Mouse (Mus musculus) hindbrain, postnatal 0 days (tissue): ENCODE measurements around the gene Smoc1. TPM values are rescaled to one million over a fixed set of nuclear protein-coding genes. Genes with fewer than 3 reads are reported as not detected.
A peak's percentile ranks its signal among the peaks of the same experiment; 100 is the strongest.

Source experiments
- ATAC-seq: fragments of 200-750 bp; cut with Nextera tagmentation; 2 replicates; pipeline ENCODE4 v1.8.0; 2017; ENCODE audit warnings: mild to moderate bottlenecking, moderate TSS enrichment, moderate library complexity
- DNase-seq: peaks from one replicate; pipeline ENCODE4 v3.0.0-alpha.2; 2015; ENCODE audit warnings: low spot score
- H3K27ac ChIP-seq: fragments of 300-500 bp; sonication (generic); 2 replicates; pipeline ENCODE4 v1.5.1; 2014; ENCODE audit warnings: mild to moderate bottlenecking
- H3K27me3 ChIP-seq: fragments of 300-500 bp; sonication (generic); 2 replicates; pipeline ENCODE4 v1.6.1; 2014; ENCODE audit warnings: low read length, mixed read lengths; ENCODE audit not compliant: insufficient read depth
- H3K36me3 ChIP-seq: fragments of 300-500 bp; sonication (generic); 2 replicates; pipeline ENCODE4 v1.6.1; 2014; ENCODE audit warnings: low read length, mixed read lengths; ENCODE audit not compliant: insufficient read depth
- H3K4me1 ChIP-seq: fragments of 300-500 bp; sonication (generic); 2 replicates; pipeline ENCODE4 v1.6.1; 2014; ENCODE audit warnings: antibody characterized with exemption, low read length, mixed read lengths; ENCODE audit not compliant: insufficient read depth
- H3K4me2 ChIP-seq: fragments of 300-500 bp; sonication (generic); 2 replicates; pipeline ENCODE4 v1.6.1; 2014; ENCODE audit warnings: low read depth, mild to moderate bottlenecking, low read length, moderate library complexity, mixed read lengths
- H3K4me3 ChIP-seq: fragments of 300-500 bp; sonication (generic); 2 replicates; pipeline ENCODE4 v1.5.1; 2014; ENCODE audit warnings: low read length
- H3K9ac ChIP-seq: fragments of 300-500 bp; sonication (generic); replicated peaks from 2 replicates; pipeline ENCODE4 v1.6.1; 2014; ENCODE audit warnings: mild to moderate bottlenecking, low read length, moderate library complexity, mixed read lengths
- H3K9me3 ChIP-seq: fragments of 300-500 bp; sonication (generic); 2 replicates; pipeline ENCODE4 v1.6.1; 2016; ENCODE audit warnings: low read length, mixed read lengths
- CTCF ChIP-seq: IDR thresholded peaks from 2 replicates; pipeline ENCODE4 v1.5.1; 2016; ENCODE audit warnings: antibody characterized with exemption, control low read depth, low read depth
- WGBS: fragments of 180-500 bp; shearing (Covaris S2); extraction: QIAGEN DNeasy Blood & Tissue Kit; methylation state at CpG from one replicate; pipeline ENCODE4 v1.1.7; 2014; 5-methylcytosine and 5-hydroxymethylcytosine counted together
- polyA plus RNA-seq: library from polyadenylated mRNA; unstranded; fragments of >200 nt; fragmentation: Nextera tagmentation; extraction: Ambion mirVana; gene quantifications from 2 replicates; pipeline ENCODE4 v1.2.1, GENCODE M21; 2015
- total RNA-seq: library from RNA; depleted of rRNA; stranded (reverse); fragments of >200 nt; gene quantifications from 2 replicates; pipeline ENCODE4 v1.2.3, GENCODE M21; 2014

Smoc1 gene
- total and polyA plus RNA-seq, 2 experiments from 2014 or later: 31.5 to 32.7 TPM

GRCm38 (mm10) chr12:81110006-81110405, 83.4 kb downstream of the Smoc1 start:
- no peak for TF ChIP-seq CTCF
- no peaks in the 10 kb centered on the region for H3K36me3 ChIP-seq
- no peak for ATAC-seq
- 50% methylated on average over 3 of the region's 3 CpGs for WGBS
- no peaks in the 10 kb centered on the region for H3K27me3 ChIP-seq
- no peaks in the 10 kb centered on the region for H3K9me3 ChIP-seq
- peaks cover 16% of the 10 kb centered on the region; the same call in 1 of the 2 replicates for H3K4me1 ChIP-seq
- no peak overlapping the region for H3K4me3 ChIP-seq
- no peak overlapping the region for H3K9ac ChIP-seq
- no peak overlapping the region for H3K4me2 ChIP-seq
- peak; percentile 46 for DNase-seq
- no peak overlapping the region for H3K27ac ChIP-seq

GRCm38 (mm10) chr12:81112321-81112720, 85.7 kb downstream of the Smoc1 start:
- Histone ChIP-seq H3K9ac (no peak overlapping the region), H3K27ac (no peak overlapping the region), H3K36me3 (no peaks in the 10 kb centered on the region), H3K4me3 (no peak overlapping the region), H3K4me1 (peaks cover 6% of the 10 kb centered on the region; the same call in 1 of the 2 replicates), H3K27me3 (no peaks in the 10 kb centered on the region), H3K4me2 (no peak overlapping the region), H3K9me3 (no peaks in the 10 kb centered on the region)
- ATAC-seq (no peak), DNase-seq (no peak)
- 95% methylated on average over 4 of the region's 4 CpGs for WGBS
- no peak for TF ChIP-seq CTCF

GRCm38 (mm10) chr12:81120301-81120700, 93.7 kb downstream of the Smoc1 start:
- Histone ChIP-seq H3K27me3 (no peaks in the 10 kb centered on the region), H3K4me1 (no peaks in the 10 kb centered on the region), H3K27ac (no peak overlapping the region), H3K9ac (no peak overlapping the region), H3K4me3 (no peak overlapping the region), H3K36me3 (no peaks in the 10 kb centered on the region), H3K4me2 (no peak overlapping the region), H3K9me3 (no peaks in the 10 kb centered on the region)
- DNase-seq (no peak), ATAC-seq (no peak)
- TF ChIP-seq CTCF: no peak

GRCm38 (mm10) chr12:81123793-81124192, 97.2 kb downstream of the Smoc1 start:
- Histone ChIP-seq H3K27ac (no peak overlapping the region), H3K4me1 (no peaks in the 10 kb centered on the region), H3K4me3 (no peak overlapping the region), H3K9me3 (no peaks in the 10 kb centered on the region), H3K4me2 (no peak overlapping the region), H3K9ac (no peak overlapping the region), H3K36me3 (no peaks in the 10 kb centered on the region), H3K27me3 (no peaks in the 10 kb centered on the region)
- no peak for ATAC-seq
- no peak for TF ChIP-seq CTCF
- DNase-seq: no peak

GRCm38 (mm10) chr12:81126842-81127241, 100.2 kb downstream of the Smoc1 start:
- Histone ChIP-seq H3K9ac (no peak overlapping the region), H3K4me2 (no peak overlapping the region), H3K27ac (no peak overlapping the region), H3K4me1 (no peaks in the 10 kb centered on the region), H3K27me3 (no peaks in the 10 kb centered on the region), H3K36me3 (no peaks in the 10 kb centered on the region), H3K9me3 (no peaks in the 10 kb centered on the region), H3K4me3 (no peak overlapping the region)
- no peak for DNase-seq
- no peak for ATAC-seq
- 87% methylated on average over 3 of the region's 3 CpGs for WGBS
- TF ChIP-seq CTCF: no peak

GRCm38 (mm10) chr12:81128693-81129092, 102.1 kb downstream of the Smoc1 start:
- no peak for DNase-seq
- no peak overlapping the region for H3K4me3 ChIP-seq
- H3K27me3 ChIP-seq: no peaks in the 10 kb centered on the region
- H3K36me3 ChIP-seq: no peaks in the 10 kb centered on the region
- no peak overlapping the region for H3K27ac ChIP-seq
- 92% methylated on average over 5 of the region's 5 CpGs for WGBS
- no peaks in the 10 kb centered on the region for H3K9me3 ChIP-seq
- no peak overlapping the region for H3K4me2 ChIP-seq
- no peak for ATAC-seq
- no peak overlapping the region for H3K9ac ChIP-seq
- no peak for TF ChIP-seq CTCF
- H3K4me1 ChIP-seq: no peaks in the 10 kb centered on the region

- H3K36me3 ChIP-seq: no peaks in the 10 kb centered on the region
Measured at GRCm38 (mm10) chr12:81130692-81131091, 104.1 kb downstream of the Smoc1 start.

More at GRCm38 (mm10) chr12:81130692-81131091, 104.1 kb downstream of the Smoc1 start:
- no peak for TF ChIP-seq CTCF
- whole genome bisulfite sequencing: 44% methylated on average over 3 of the region's 3 CpGs
- H3K27ac ChIP-seq: no peak overlapping the region
- H3K9me3 ChIP-seq: no peaks in the 10 kb centered on the region
- no peaks in the 10 kb centered on the region for H3K4me1 ChIP-seq
- H3K4me3 ChIP-seq: no peak overlapping the region
- no peak overlapping the region for H3K4me2 ChIP-seq
- ATAC-seq (no peak), DNase-seq (no peak)
- no peaks in the 10 kb centered on the region for H3K27me3 ChIP-seq
- H3K9ac ChIP-seq: no peak overlapping the region
